Mouse (Mus musculus): ENCODE results near the gene Tbc1d19. TPM values are rescaled to one million over a fixed set of nuclear protein-coding genes. Genes with fewer than 3 reads are reported as not detected.

The Tbc1d19 gene
- polyA plus RNA-seq, 1 experiment from 2014 or later = 51.0 TPM

DNA sequence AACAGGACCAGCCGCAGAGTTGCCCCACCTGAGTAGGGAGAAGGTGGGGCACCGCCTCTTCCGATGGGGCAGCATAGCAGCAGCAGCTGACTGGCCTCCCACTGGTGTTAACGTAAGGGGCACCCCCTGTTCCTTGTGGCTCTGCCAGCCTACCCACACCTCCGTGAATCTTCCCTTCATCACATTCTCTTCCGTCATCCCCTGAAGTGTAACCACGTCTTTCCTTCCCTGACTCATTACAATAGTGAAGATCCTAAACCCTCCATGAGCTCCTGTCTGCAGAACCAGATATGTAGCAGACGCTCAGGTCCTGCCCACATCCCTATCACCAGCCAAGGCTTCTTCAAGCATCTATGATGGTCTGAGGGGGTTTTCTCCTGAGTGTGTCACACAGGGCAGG lies 137.3 kb downstream of the Tbc1d19 start:
- Histone ChIP-seq H3K4me2 (replicated peaks; ENCODE audit: low read depth, low read length) (no peak overlapping the region), H3K4me3 (ENCODE audit: low read depth, low read length) (no peak overlapping the region), H3K36me3 (ENCODE audit: control insufficient read depth, insufficient read depth, low read length) (no peaks in the 10 kb centered on the region), H3K27ac (ENCODE audit: low read length) (no peak overlapping the region), H3K4me1 (ENCODE audit: control insufficient read depth, insufficient read depth, low read length) (0 out of 2 replicates have a peak, but pooled peaks cover 4% of the 10 kb centered on the region), H3K9ac (replicated peaks; ENCODE audit: low read depth, low read length) (no peak overlapping the region), H3K9me3 (ENCODE audit: control insufficient read depth, low read depth, low read length) (no peaks in the 10 kb centered on the region), H3K27me3 (ENCODE audit: control insufficient read depth, insufficient read depth, low read length) (no peaks in the 10 kb centered on the region)
- no peak for ATAC-seq (ENCODE audit: insufficient number of reproducible peaks, insufficient read depth, low FRiP score, low read depth)
- 96% methylated on average over 8 of the region's 8 CpGs for WGBS

GRCm38 (mm10) chr5:53947549-53948183 lies 138.3 kb downstream of the Tbc1d19 start:
- Histone ChIP-seq H3K4me3 (ENCODE audit: low read depth, low read length) (no peak overlapping the region), H3K27ac (ENCODE audit: low read length) (no peak overlapping the region), H3K9ac (replicated peaks; ENCODE audit: low read depth, low read length) (no peak overlapping the region), H3K9me3 (ENCODE audit: control insufficient read depth, low read depth, low read length) (no peaks in the 10 kb centered on the region), H3K4me1 (ENCODE audit: control insufficient read depth, insufficient read depth, low read length) (0 out of 2 replicates have a peak, but pooled peaks cover 4% of the 10 kb centered on the region), H3K27me3 (ENCODE audit: control insufficient read depth, insufficient read depth, low read length) (no peaks in the 10 kb centered on the region), H3K4me2 (replicated peaks; ENCODE audit: low read depth, low read length) (no peak overlapping the region), H3K36me3 (ENCODE audit: control insufficient read depth, insufficient read depth, low read length) (no peaks in the 10 kb centered on the region)
- 0 out of 2 replicates have a peak, but pooled peaks have one; percentile 39 for ATAC-seq (ENCODE audit: insufficient number of reproducible peaks, insufficient read depth, low FRiP score, low read depth)
- WGBS = 45% methylated on average over 9 of the region's 9 CpGs

DNA sequence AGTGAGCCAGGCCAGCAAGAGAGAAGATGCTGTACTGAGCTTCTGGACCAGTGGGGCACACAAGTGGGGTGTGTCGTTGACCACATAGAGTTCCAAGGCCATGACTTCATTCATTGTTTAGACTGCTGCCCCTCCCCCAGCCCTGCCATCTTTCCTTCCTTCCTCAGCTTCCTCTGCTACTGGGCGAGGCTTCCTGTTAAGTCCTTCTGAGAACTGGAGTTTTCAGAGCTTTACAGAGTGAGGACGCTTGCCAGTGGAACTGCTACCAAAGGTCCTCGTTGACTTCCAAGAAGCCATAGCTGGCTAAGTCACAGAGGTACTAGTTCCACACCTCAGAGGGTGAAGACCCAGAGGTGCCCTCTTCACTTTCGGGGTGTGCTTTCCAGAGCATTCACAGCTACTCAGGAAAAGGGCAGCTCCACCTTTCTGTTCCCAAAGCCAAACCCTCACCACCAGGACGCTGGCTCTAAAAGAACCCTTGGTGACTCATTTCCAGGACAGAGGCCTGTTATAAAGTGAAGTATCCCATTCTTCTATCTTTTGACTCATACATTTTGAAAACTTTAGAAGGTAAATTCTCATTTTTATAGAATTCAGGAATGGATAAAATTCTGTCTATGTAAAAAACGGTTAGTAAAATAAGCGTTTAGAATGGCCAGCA lies 139.3 kb downstream of the Tbc1d19 start:
- ATAC-seq (ENCODE audit: insufficient number of reproducible peaks, insufficient read depth, low FRiP score, low read depth) = no peak
- no peak overlapping the region for H3K9ac ChIP-seq (replicated peaks; ENCODE audit: low read depth, low read length)
- 79% methylated on average over 8 of the region's 8 CpGs for WGBS
- H3K4me1 ChIP-seq (ENCODE audit: control insufficient read depth, insufficient read depth, low read length) = 0 out of 2 replicates have a peak, but pooled peaks cover 4% of the 10 kb centered on the region
- no peaks in the 10 kb centered on the region for H3K36me3 ChIP-seq (ENCODE audit: control insufficient read depth, insufficient read depth, low read length)
- H3K4me2 ChIP-seq (replicated peaks; ENCODE audit: low read depth, low read length) = no peak overlapping the region
- H3K27ac ChIP-seq (ENCODE audit: low read length) = no peak overlapping the region
- no peaks in the 10 kb centered on the region for H3K9me3 ChIP-seq (ENCODE audit: control insufficient read depth, low read depth, low read length)
- H3K4me3 ChIP-seq (ENCODE audit: low read depth, low read length) = no peak overlapping the region
- no peaks in the 10 kb centered on the region for H3K27me3 ChIP-seq (ENCODE audit: control insufficient read depth, insufficient read depth, low read length)

DNA sequence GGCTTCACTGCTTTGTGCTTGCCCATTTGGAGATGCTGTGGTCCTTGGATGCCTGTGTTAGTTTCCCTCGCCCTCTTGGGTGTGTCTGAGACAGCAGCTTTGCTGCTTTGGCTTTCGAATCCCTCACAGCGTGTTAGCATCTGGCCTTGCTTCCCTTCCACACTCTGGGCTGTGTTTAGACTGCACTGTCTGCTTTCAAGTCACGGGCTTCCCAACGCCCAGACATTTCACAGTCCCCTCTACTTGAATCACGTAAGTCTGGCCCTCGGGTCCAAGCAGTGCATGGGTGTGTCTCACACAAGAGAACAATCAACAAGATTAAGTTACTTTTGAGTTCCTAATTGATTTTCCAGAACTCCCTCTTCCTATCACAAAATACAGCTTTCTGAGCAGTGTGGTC lies 140.8 kb downstream of the Tbc1d19 start:
- no peak overlapping the region for H3K4me2 ChIP-seq (replicated peaks; ENCODE audit: low read depth, low read length)
- no peaks in the 10 kb centered on the region for H3K27me3 ChIP-seq (ENCODE audit: control insufficient read depth, insufficient read depth, low read length)
- H3K27ac ChIP-seq (ENCODE audit: low read length) = no peak overlapping the region
- ATAC-seq (ENCODE audit: insufficient number of reproducible peaks, insufficient read depth, low FRiP score, low read depth) = no peak
- H3K9me3 ChIP-seq (ENCODE audit: control insufficient read depth, low read depth, low read length) = no peaks in the 10 kb centered on the region
- 43% methylated on average over 7 of the region's 7 CpGs for WGBS
- no peaks in the 10 kb centered on the region for H3K36me3 ChIP-seq (ENCODE audit: control insufficient read depth, insufficient read depth, low read length)
- H3K4me3 ChIP-seq (ENCODE audit: low read depth, low read length) = no peak overlapping the region
- H3K4me1 ChIP-seq (ENCODE audit: control insufficient read depth, insufficient read depth, low read length) = 0 out of 2 replicates have a peak, but pooled peaks cover 4% of the 10 kb centered on the region
- H3K9ac ChIP-seq (replicated peaks; ENCODE audit: low read depth, low read length) = no peak overlapping the region

DNA sequence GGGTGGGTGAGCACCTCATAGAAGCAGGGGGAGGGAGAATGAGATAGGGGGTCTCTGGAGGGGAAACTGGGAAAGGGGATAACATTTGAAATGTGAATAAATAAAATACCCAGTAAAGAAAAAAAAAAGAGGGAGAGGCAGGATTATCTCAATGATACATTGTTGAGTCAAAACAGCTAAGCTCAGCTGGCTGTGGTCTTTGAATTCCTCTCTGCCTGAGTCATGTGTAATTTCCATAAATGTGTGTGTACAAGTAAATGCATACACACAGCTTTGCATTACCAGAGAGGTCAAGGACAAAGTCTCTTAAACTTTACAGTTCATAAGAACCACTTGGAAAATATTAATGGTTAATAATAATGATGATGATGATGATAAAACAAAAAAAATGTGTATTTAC lies 143.8 kb downstream of the Tbc1d19 start:
- Histone ChIP-seq H3K4me3 (ENCODE audit: low read depth, low read length) (no peak overlapping the region), H3K27ac (ENCODE audit: low read length) (no peak overlapping the region), H3K9ac (replicated peaks; ENCODE audit: low read depth, low read length) (no peak overlapping the region), H3K4me1 (ENCODE audit: control insufficient read depth, insufficient read depth, low read length) (no peaks in the 10 kb centered on the region), H3K36me3 (ENCODE audit: control insufficient read depth, insufficient read depth, low read length) (no peaks in the 10 kb centered on the region), H3K27me3 (ENCODE audit: control insufficient read depth, insufficient read depth, low read length) (no peaks in the 10 kb centered on the region), H3K4me2 (replicated peaks; ENCODE audit: low read depth, low read length) (no peak overlapping the region), H3K9me3 (ENCODE audit: control insufficient read depth, low read depth, low read length) (no peaks in the 10 kb centered on the region)
- no peak for ATAC-seq (ENCODE audit: insufficient number of reproducible peaks, insufficient read depth, low FRiP score, low read depth)

Other genes with a start within 250 kb of the Tbc1d19 start
- gene Cckar, start 101.9 kb upstream of the Tbc1d19 start, polyA plus RNA-seq (2014; fragmentation: Nextera tagmentation; extraction: Ambion mirVana) = 10.8 and 23.2 TPM in 2 replicates
- gene Stim2, start 188.9 kb downstream of the Tbc1d19 start, polyA plus RNA-seq (2014; fragmentation: Nextera tagmentation; extraction: Ambion mirVana) = 18.3 and 18.5 TPM in 2 replicates